Mouse (Mus musculus) adrenal gland (tissue): ENCODE measurements at regions not wholly inside any gene's neighbourhood (a gene's known extent, or its start where the extent isn't known, plus 50 kb on each side); places are given as distances from the start of the nearest gene placed in this dataset.

Source experiments
- intact Hi-C: fragments of 180-260 bp; cut with DNase I; formaldehyde crosslinking; loops from one replicate; pipeline ENCODE4 v1.15.1; 2025

- intact Hi-C loops: no loop called here
Measured at GRCm38 (mm10) chr3:137728689-137729088, 57.4 kb downstream of the Gm21962 start.

DNA sequence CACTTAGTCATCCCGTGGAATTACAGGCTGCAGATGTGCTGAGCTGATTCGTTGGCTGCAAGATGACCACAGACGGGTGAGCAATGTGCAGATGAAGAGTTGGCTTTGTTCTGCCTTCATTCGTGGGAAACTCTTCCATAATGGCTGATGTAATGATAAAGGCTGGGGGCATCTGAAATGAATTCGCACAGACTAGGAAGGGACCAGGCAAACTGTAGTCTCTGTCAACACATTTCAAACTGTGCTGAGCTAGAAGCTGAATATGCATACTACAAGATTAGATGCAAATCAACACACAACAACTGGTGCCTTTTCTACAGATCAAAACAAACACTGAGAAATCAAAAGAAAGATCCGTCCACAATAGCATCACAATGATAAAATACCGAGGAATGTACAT is 58.1 kb downstream of the Gm21962 start:
- intact Hi-C loops: no loop called here

DNA sequence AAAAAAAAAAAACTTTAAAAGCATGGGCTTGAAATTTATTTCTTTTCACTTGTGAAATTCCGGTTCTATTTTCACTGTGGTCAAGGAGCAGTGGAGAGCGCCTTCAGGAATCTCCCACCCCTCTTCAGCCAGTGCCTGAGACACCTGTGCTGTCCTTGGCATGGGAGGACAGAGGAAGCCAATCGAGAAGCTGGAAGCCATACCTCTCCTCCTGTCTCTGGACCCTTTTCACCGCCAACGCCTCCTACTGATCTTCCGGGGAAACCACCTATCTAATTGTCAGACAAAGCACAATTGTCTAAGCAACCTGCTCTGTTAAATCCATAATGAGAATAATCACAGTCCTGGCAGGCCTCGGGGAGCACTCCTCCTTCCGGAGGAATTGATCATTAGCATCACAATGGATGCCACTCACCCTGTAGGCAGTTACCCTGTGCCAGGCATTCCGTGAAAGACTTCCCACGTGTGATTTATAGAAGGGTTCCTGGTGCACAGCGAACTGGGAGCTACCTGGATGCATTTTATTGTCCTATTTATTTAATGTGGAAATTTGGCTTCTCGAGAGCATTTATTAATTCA is 66.0 kb downstream of the Gm21962 start:
- intact Hi-C loops: no loop called here

DNA sequence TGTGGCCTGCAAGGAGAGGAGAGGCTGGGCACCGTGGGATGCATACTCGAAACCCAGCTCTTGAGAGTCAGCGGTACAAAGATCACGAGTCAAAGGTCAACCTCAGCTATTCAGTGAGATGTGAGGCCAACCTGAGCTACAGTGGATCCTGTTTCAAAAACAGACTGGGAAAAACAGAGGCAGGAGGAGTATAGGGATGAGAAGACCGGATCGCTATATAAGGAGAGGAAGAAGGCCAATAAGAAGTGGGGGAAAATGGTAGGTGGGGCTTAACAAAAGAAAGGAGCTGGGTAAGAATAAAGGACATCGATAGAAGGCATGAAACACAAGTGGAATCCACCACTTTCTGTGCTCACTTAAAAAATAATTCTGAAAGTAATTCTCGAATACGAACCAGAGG is 70.2 kb downstream of the Gm21962 start:
- intact Hi-C loops: no loop called here

GRCm38 (mm10) chr3:137742119-137742518 is 70.8 kb downstream of the Gm21962 start:
- intact Hi-C loops: no loop called here

- intact Hi-C loops: no loop called here
Measured at GRCm38 (mm10) chr3:137751732-137752260, 80.5 kb downstream of the Gm21962 start.

- intact Hi-C loops: no loop called here
Measured at GRCm38 (mm10) chr3:137752447-137753256, 81.3 kb downstream of the Gm21962 start.

GRCm38 (mm10) chr3:137753257-137753654 is 81.9 kb downstream of the Gm21962 start:
- intact Hi-C loops: no loop called here

DNA sequence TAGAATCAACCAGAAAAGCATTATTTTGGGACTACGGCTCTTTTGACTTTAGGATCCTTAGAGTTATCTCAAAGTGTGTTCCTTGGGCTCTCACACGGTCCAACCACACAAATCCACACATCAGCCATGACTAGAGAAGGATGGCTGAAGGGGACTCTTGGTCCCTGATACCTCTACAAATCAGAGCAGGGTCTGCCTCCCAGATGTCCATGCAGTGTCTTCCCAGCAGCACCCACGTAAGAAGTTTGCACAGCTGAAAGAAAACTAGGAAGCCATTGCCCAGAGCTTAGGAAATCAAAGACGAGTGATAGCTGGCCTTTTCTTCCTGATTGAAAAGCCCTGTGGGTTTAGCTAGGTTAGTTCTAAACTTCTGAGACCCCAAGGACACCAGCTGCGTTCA is 84.1 kb downstream of the Gm21962 start:
- intact Hi-C loops: loop anchor here (5.0 kb wide), 1 partner anchor 1873 kb away; no protein-coding TSS in a partner anchor

- intact Hi-C loops: no loop called here
Measured at GRCm38 (mm10) chr3:137762213-137762884, 91.0 kb downstream of the Gm21962 start.

GRCm38 (mm10) chr3:137763406-137763805 is 92.1 kb downstream of the Gm21962 start:
- intact Hi-C loops: no loop called here

DNA sequence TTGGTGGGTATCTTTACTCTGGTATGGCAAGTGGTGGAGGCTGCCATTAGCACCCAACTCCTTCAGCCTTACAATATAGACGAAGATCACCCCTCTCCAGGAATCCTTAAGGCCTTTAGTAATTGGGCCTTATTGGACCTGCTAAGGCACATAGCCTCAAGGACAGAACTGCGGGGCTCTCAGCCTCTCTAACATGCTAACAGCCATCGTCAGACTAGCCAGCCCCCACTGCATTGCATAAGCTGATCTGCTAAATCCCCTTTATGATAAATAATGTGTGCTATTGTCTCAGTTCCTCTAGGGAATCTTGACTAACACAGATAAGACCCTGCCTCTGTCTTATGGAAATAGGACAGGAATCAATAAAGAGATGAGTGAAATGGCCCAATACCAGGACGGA is 95.7 kb upstream of the H2afz start:
- intact Hi-C loops: no loop called here

DNA sequence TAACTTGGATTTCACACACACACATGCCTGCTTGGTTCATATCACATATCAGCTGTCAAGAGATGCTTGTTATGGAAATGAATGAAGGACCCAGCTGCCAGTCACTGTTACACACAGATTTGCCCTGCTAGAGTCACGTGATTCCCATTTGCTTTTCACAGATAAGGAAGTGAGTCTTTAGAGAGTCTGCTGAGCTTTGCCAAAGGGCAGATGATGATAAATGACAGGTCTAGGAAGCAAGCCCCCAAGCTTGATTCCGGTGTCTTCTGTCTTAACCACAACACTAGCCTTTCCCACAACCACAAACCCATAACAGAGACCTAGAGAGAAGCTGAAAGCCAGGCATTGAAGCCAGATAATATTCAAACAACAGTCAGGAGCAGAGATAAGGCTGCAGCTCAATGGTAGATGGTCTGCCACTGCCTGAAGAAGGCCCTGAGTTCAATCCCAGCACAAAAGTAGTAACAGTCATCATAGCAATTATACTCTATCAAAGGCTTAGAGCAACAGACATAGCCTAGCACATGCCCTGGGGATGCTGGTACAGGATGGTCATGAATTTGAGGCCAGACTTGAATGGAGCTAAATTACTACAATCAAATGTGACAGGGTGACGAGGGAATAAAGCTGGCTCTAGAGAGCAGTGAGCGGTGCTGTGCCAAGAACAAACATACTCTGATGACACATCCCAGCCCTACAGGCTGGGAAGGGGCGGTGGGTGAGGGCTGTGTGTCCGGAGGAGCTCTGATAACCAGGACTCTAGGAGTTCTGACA is 89.0 kb upstream of the H2afz start:
- intact Hi-C loops: loop anchor here (5.0 kb wide), 2 partner anchors 217 to 372 kb away; no protein-coding TSS in a partner anchor

GRCm38 (mm10) chr3:137778113-137778512 is 86.2 kb upstream of the H2afz start:
- intact Hi-C loops: loop anchor here (5.0 kb wide), 2 partner anchors 214 to 369 kb away; no protein-coding TSS in a partner anchor

DNA sequence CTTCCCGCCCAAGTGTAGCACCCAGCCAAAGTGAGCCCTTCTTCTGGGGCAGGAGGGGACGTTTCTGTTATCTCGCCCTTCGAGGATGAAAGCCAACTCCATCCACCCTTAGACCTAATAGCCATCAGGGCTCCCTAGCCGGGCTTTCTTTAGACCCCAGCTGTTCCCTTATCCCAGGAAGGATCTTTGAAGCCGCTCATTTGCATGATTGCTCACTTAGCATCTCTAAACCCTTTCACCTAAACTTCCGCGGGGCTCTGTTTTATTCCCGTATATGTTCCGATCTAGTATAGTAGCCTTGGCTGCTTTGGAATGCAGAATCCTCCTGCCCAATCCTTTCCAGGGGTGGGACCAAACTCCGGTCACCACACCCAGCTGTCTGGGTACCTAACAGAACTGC is 84.3 kb upstream of the H2afz start:
- intact Hi-C loops: no loop called here

GRCm38 (mm10) chr3:137782836-137783235 is 81.5 kb upstream of the H2afz start:
- intact Hi-C loops: no loop called here

DNA sequence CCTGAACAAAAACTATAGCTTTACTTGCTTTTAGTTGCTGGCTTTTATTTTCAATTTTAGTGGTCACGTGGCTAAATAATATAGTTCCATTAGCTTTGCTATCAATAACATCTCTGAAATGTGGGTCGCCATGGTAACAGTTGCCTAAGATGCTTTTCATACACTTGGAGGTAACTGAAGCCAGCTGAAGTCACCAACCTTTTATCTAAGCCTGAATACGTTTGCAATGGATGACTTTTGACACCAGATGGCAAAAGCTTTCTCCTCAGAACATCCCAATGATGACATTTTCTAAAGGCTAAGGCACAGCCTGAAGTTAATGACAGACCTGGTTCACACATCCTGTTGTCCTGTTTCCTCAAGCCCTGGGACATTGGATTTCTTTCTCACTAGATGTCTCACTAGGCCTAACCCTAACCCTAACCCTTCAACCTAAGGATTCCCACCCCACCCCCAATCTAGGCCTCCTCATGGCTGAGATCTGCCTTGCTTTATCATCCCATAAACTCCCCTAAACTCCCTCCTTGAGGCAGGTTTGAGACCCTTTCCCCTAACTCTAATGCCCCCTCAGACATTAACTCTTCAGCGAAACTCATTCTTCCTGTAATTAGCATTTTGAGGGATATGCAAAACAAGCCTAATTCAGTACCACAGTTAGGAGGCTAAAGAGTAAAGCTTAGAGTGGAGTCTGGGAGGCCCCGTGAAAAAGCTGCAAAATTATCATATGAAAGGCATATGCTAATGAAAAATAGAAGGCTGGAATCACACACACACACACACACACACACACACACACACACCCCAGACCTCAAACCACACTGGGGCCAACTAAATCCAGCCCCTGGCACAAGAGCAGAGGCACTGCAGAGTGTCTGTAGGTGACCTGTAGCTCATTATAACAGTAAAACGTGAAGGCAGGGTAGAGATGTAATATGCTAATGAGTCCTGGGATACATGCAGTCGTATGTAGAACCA is 80.1 kb upstream of the H2afz start:
- intact Hi-C loops: no loop called here

DNA sequence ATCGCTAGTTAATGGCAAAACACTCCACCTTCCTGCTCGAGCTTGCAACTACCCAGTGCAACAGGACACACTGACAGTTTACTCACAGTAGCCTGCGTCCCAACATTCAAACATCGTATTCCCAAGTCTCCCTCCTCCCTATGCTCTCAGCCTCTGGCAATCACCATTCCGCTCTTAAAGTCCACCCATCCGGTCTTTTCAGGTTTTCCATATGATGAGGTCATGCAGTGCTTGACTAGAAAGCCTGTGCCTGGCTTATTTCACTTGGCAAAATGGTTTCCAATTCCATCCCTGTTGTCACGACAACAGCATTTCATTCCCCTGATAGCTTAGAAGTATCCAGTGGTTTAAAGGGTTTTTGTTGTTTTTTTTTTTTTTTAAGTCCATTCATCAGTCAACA is 79.1 kb upstream of the H2afz start:
- intact Hi-C loops: no loop called here

DNA sequence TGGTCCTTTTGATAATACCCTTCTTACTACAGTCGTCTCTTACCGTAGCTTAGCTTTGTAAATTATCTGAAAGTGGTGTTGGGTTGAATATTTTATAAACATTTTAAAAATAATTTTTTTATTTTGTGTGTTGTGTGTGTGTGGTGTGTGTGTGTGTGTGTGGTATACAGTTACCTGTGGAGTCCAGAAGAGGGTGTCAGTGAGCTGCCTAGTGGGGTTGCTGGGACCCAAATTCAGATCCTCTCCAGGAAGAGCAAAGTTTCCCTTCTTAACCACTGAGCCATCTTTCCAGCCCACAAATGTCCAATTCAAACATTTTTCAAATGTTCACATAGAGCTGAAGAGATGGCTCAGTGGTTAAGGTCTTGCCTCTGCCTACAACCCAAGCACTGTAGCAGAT is 78.4 kb upstream of the H2afz start:
- intact Hi-C loops: no loop called here

DNA sequence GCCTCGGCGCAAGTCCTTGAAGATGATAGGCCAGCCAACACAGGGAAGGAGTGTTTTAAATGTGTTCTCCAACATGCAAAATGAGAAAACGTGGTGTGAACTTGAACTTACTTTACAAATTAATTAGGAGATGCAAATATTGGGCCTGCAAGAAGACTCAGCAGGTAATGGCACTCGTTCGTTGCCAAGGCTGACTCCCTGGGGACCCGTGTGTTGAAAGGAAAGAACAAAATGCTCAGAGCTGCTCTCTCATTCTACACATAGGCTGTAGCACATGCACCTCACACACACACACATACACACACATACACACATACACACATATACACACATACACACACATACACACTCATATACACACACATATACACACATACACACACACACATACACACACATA is 74.6 kb upstream of the H2afz start:
- intact Hi-C loops: no loop called here
